Mouse (Mus musculus) limb, embryonic 12.5 days (tissue): ENCODE measurements around the gene Gmds. TPM values are rescaled to one million over a fixed set of nuclear protein-coding genes. Genes with fewer than 3 reads are reported as not detected.

Experiments
- ATAC-seq: fragments of 200-750 bp; cut with Nextera tagmentation; 2 replicates; pipeline ENCODE4 v1.8.0; 2017; ENCODE audit warnings: low read depth, moderate TSS enrichment; ENCODE audit not compliant: insufficient number of reproducible peaks, insufficient read depth, low FRiP score, low TSS enrichment
- H3K27ac ChIP-seq: fragments of 300-500 bp; sonication (generic); 2 replicates; pipeline ENCODE4 v1.5.1; 2016; ENCODE audit warnings: mild to moderate bottlenecking, moderate library complexity
- H3K27me3 ChIP-seq: fragments of 300-500 bp; sonication (generic); 2 replicates; pipeline ENCODE4 v1.6.1; 2016; ENCODE audit warnings: mild to moderate bottlenecking, moderate library complexity
- H3K36me3 ChIP-seq: fragments of 300-500 bp; sonication (generic); 2 replicates; pipeline ENCODE4 v1.6.1; 2016; ENCODE audit warnings: mild to moderate bottlenecking, moderate library complexity
- H3K4me1 ChIP-seq: fragments of 300-500 bp; sonication (generic); replicated peaks from 2 replicates; pipeline ENCODE4 v1.6.1; 2016
- H3K4me2 ChIP-seq: fragments of 300-500 bp; sonication (generic); 2 replicates; pipeline ENCODE4 v1.6.1; 2016; ENCODE audit warnings: mild to moderate bottlenecking, moderate library complexity
- H3K4me3 ChIP-seq: fragments of 300-500 bp; sonication (generic); replicated peaks from 2 replicates; pipeline ENCODE4 v1.5.1; 2016; ENCODE audit warnings: mild to moderate bottlenecking
- H3K9ac ChIP-seq: fragments of 300-500 bp; sonication (generic); replicated peaks from 2 replicates; pipeline ENCODE4 v1.6.1; 2016; ENCODE audit warnings: mild to moderate bottlenecking, moderate library complexity
- H3K9me3 ChIP-seq: fragments of 300-500 bp; sonication (generic); 2 replicates; pipeline ENCODE4 v1.6.1; 2016; ENCODE audit warnings: mild to moderate bottlenecking, moderate library complexity
- WGBS: fragments of 180-500 bp; shearing (Covaris S2); methylation state at CpG from one replicate; pipeline ENCODE4 v1.1.7; 2016; 5-methylcytosine and 5-hydroxymethylcytosine counted together
- polyA plus RNA-seq: library from polyadenylated mRNA; unstranded; fragments of >200 nt; fragmentation: Nextera tagmentation; extraction: Ambion mirVana; gene quantifications from 2 replicates; pipeline ENCODE4 v1.2.1, GENCODE M21; 2016

Gene Gmds
- polyA plus RNA-seq, 1 experiment from 2014 or later = 37.3 TPM

- H3K36me3 ChIP-seq = no peaks in the 10 kb centered on the region
- H3K4me3 ChIP-seq = peak overlapping the region; percentile 32
- peak overlapping the region; percentile 35; the same call in 1 of the 2 replicates for H3K9ac ChIP-seq
- H3K27ac ChIP-seq = peak overlapping the region; percentile 29; the same call in 1 of the 2 replicates
- peak overlapping the region; percentile 64 for H3K4me2 ChIP-seq
- H3K4me1 ChIP-seq = peaks cover 51% of the 10 kb centered on the region
- peaks cover 95% of the 10 kb centered on the region for H3K27me3 ChIP-seq
- 3% methylated on average over 25 of the region's 25 CpGs for WGBS
- ATAC-seq = no peak; the same call in 1 of the 2 replicates
- H3K9me3 ChIP-seq = no peaks in the 10 kb centered on the region
Measured at GRCm38 (mm10) chr13:31801703-31802305, 536.7 kb downstream of the Gmds start.

GRCm38 (mm10) chr13:31800581-31801576 is 537.7 kb downstream of the Gmds start:
- no peaks in the 10 kb centered on the region for H3K36me3 ChIP-seq
- H3K9me3 ChIP-seq = no peaks in the 10 kb centered on the region
- under 1% methylated on average over 43 of the region's 43 CpGs for WGBS
- peak overlapping the region; percentile 31; the same call in 1 of the 2 replicates for H3K27ac ChIP-seq
- peak overlapping the region; percentile 32 for H3K4me3 ChIP-seq
- peaks cover 51% of the 10 kb centered on the region for H3K4me1 ChIP-seq
- peak overlapping the region; percentile 35; the same call in 1 of the 2 replicates for H3K9ac ChIP-seq
- H3K4me2 ChIP-seq = peak overlapping the region; percentile 64
- peak; percentile 44 for ATAC-seq
- H3K27me3 ChIP-seq = peaks cover 95% of the 10 kb centered on the region

- ATAC-seq = no peak
- H3K9me3 ChIP-seq = no peaks in the 10 kb centered on the region
- H3K4me2 ChIP-seq = no peak overlapping the region
- H3K9ac ChIP-seq = no peak overlapping the region
- WGBS = 10% methylated on average over 9 of the region's 9 CpGs
- H3K27ac ChIP-seq = no peak overlapping the region
- H3K4me3 ChIP-seq = no peak overlapping the region
- no peaks in the 10 kb centered on the region for H3K36me3 ChIP-seq
- H3K27me3 ChIP-seq = peaks cover 90% of the 10 kb centered on the region
- peaks cover 41% of the 10 kb centered on the region for H3K4me1 ChIP-seq
Measured at GRCm38 (mm10) chr13:31798075-31798474, 540.5 kb downstream of the Gmds start.

GRCm38 (mm10) chr13:31797346-31797745 is 541.2 kb downstream of the Gmds start:
- no peak overlapping the region for H3K9ac ChIP-seq
- ATAC-seq = no peak
- H3K4me1 ChIP-seq = peaks cover 39% of the 10 kb centered on the region
- peaks cover 85% of the 10 kb centered on the region for H3K27me3 ChIP-seq
- H3K4me2 ChIP-seq = no peak overlapping the region
- no peak overlapping the region for H3K4me3 ChIP-seq
- H3K36me3 ChIP-seq = no peaks in the 10 kb centered on the region
- H3K9me3 ChIP-seq = no peaks in the 10 kb centered on the region
- WGBS = 66% methylated on average over 10 of the region's 10 CpGs
- no peak overlapping the region for H3K27ac ChIP-seq

GRCm38 (mm10) chr13:31793163-31793562 is 545.4 kb downstream of the Gmds start:
- WGBS = 26% methylated on average over 5 of the region's 5 CpGs
- peaks cover 14% of the 10 kb centered on the region for H3K4me1 ChIP-seq
- H3K9ac ChIP-seq = no peak overlapping the region
- no peak for ATAC-seq
- H3K36me3 ChIP-seq = no peaks in the 10 kb centered on the region
- no peak overlapping the region for H3K27ac ChIP-seq
- no peak overlapping the region for H3K4me3 ChIP-seq
- H3K27me3 ChIP-seq = peaks cover 48% of the 10 kb centered on the region
- H3K4me2 ChIP-seq = no peak overlapping the region
- no peaks in the 10 kb centered on the region for H3K9me3 ChIP-seq

GRCm38 (mm10) chr13:31792480-31793132 is 545.9 kb downstream of the Gmds start:
- Histone ChIP-seq H3K4me2 (peak overlapping the region; percentile 38), H3K27me3 (peaks cover 43% of the 10 kb centered on the region), H3K4me1 (peaks cover 11% of the 10 kb centered on the region), H3K9ac (no peak overlapping the region), H3K36me3 (no peaks in the 10 kb centered on the region), H3K27ac (no peak overlapping the region), H3K4me3 (no peak overlapping the region), H3K9me3 (no peaks in the 10 kb centered on the region)
- WGBS = 20% methylated on average over 17 of the region's 17 CpGs
- peak; percentile 15; the same call in 1 of the 2 replicates for ATAC-seq

GRCm38 (mm10) chr13:31784757-31785156 is 553.8 kb downstream of the Gmds start:
- 63% methylated on average over 7 of the region's 7 CpGs for WGBS
- H3K9me3 ChIP-seq = no peaks in the 10 kb centered on the region
- H3K36me3 ChIP-seq = no peaks in the 10 kb centered on the region
- H3K4me1 ChIP-seq = no peaks in the 10 kb centered on the region
- no peak overlapping the region for H3K4me3 ChIP-seq
- no peak overlapping the region for H3K4me2 ChIP-seq
- no peak overlapping the region for H3K9ac ChIP-seq
- no peak for ATAC-seq
- H3K27me3 ChIP-seq = peaks cover 6% of the 10 kb centered on the region
- H3K27ac ChIP-seq = no peak overlapping the region

GRCm38 (mm10) chr13:31782063-31782462 is 556.5 kb downstream of the Gmds start:
- H3K4me2 ChIP-seq = no peak overlapping the region
- no peak overlapping the region for H3K9ac ChIP-seq
- peaks cover 10% of the 10 kb centered on the region for H3K27me3 ChIP-seq
- WGBS = 90% methylated on average over 2 of the region's 2 CpGs
- H3K36me3 ChIP-seq = no peaks in the 10 kb centered on the region
- no peak overlapping the region for H3K4me3 ChIP-seq
- H3K27ac ChIP-seq = no peak overlapping the region
- H3K4me1 ChIP-seq = no peaks in the 10 kb centered on the region
- ATAC-seq = no peak
- H3K9me3 ChIP-seq = no peaks in the 10 kb centered on the region

- H3K4me1 ChIP-seq = 0 out of 2 replicates have a peak, but pooled peaks cover 9% of the 10 kb centered on the region
- H3K4me3 ChIP-seq = no peak overlapping the region
- no peak overlapping the region for H3K9ac ChIP-seq
- ATAC-seq = no peak
- H3K27ac ChIP-seq = no peak overlapping the region
- 0 out of 2 replicates have a peak, but pooled peaks cover 5% of the 10 kb centered on the region for H3K27me3 ChIP-seq
- no peaks in the 10 kb centered on the region for H3K36me3 ChIP-seq
- no peak overlapping the region for H3K4me2 ChIP-seq
- 85% methylated on average over 3 of the region's 3 CpGs for WGBS
- H3K9me3 ChIP-seq = no peaks in the 10 kb centered on the region
Measured at GRCm38 (mm10) chr13:31780299-31780698, 558.2 kb downstream of the Gmds start.

GRCm38 (mm10) chr13:31779281-31779981 is 559.1 kb downstream of the Gmds start:
- 67% methylated on average over 17 of the region's 17 CpGs for WGBS
- Histone ChIP-seq H3K4me3 (no peak overlapping the region), H3K9ac (no peak overlapping the region), H3K36me3 (no peaks in the 10 kb centered on the region), H3K4me2 (no peak overlapping the region), H3K9me3 (no peaks in the 10 kb centered on the region), H3K4me1 (0 out of 2 replicates have a peak, but pooled peaks cover 13% of the 10 kb centered on the region), H3K27me3 (0 out of 2 replicates have a peak, but pooled peaks cover 5% of the 10 kb centered on the region), H3K27ac (no peak overlapping the region)
- ATAC-seq = no peak
